Mouse (Mus musculus) cerebellum, postnatal 4 days (tissue): ENCODE data around the gene Ints7.

Source experiments
- DNase-seq, 2 experiments: peaks; one replicate each; pipeline ENCODE4 v3.0.0; 2022; ENCODE audit warnings: low spot score in 2 of 2, mixed read lengths in 1 of 2

The Ints7 gene

DNA sequence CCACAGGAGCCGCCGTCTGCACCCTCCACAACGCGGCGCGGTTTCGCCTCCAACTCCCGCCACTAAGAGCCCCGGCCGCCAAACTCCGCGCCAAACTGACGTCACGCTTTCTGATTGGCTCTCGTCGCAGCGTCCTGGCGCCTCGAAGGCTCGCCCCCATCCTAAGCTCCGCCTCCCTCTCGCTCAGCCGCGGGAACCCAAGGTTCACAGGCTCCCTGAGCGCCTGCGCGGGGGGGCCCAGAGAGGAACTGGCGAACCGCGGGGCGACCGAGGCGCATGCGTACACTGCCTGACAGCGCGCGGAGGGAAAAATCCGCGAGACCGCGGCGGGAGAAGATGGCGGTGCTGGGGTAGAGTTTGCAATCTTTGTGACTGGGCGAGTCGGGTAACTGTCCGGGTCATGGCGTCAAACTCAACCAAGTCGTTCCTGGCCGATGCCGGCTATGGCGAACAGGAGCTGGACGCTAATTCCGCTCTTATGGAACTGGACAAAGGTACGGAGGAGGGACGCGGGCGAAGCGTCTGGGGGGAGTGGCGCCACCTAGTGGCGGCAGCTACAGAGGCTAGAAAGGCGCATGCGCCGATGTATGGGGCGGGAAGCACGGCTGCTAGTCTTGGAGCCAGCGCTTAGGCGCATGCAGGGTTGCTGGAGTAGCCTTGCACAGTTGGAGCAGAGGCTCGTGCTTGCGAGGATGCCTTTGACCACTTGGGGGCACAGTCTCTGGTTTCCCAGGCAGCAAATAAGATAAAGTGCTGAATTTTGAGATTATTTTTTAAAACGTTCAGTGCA is at the start of gene Ints7, which contains the start of gene Dtl:
Gene Ints7 (plus strand): TSS at position 179 of the 790 bp plus-strand sequence.
Gene Dtl (minus strand): TSS at position 87 of the 790 bp plus-strand sequence.
- peak; percentile 98 to 99 for DNase-seq

DNA sequence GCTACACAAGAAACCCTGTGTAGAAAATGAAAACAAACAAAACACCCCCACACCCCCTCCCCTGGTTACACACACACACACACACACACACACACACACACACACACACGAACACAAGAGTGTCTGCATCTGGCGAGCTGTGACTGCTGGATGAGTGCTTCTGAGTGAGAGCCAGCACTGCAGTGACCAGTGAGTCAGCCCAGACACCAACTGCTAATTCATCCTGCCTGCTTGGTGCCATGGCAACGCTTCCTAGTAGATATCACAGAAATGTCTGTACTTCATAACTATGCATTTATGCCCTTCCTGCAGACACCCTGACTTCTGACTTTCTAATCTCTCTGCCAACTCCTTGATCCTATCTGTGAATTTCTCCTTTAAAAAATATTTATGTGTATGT is 48.3 kb upstream of the Ints7 start:
- DNase-seq = no peak

DNA sequence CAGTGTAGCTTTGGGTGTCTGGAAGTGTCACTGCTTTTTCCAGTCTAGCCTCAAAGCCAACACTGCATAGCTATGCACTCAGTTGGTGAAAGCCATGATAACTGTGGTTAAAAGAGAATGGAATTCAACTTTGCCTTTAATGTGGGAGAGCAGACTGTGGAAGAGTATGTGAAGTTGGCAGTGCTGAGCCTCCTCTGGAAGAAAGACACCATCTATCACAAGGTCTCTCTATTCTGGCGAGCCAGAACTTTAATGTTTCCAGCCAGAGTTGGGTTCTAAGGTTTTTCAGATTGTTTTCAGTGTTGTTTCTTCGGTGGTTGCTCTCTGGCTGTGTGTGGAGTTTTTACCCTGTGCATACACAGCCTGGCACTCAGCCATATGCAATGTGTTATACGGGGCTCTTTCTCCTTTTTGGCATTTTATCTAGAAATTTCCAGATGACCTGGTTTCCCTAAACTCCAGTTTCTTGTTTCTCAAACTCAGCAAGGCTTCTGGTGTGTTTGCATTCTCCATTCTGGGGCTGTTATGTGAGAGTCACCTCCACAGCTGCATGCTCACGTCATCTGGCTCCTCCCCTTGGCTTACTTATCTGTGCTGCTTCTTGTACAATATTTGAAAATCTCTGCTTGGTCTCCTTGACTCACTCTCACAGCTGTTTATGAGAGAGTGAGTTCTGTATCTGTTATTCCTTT is 47.4 kb upstream of the Ints7 start:
- no peak for DNase-seq

DNA sequence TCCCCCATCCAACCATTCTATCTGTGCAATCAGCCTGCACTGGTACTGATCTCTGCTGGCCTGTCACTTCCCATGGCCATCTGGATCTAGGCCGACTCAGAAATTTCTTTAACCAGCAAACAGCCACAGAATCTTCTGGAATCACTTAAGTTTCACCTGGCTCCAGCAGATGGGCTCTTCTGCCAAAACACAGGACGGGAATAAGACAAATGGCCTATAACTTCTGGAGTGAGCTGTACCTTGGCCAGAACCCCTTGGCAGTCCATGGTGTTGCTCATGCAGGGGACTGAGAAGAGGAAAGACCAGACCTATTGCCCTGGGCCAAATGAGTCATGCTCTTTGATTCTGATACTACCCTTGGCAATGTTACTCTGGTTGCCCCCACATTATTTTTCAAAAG is 46.0 kb upstream of the Ints7 start:
- DNase-seq = no peak

DNA sequence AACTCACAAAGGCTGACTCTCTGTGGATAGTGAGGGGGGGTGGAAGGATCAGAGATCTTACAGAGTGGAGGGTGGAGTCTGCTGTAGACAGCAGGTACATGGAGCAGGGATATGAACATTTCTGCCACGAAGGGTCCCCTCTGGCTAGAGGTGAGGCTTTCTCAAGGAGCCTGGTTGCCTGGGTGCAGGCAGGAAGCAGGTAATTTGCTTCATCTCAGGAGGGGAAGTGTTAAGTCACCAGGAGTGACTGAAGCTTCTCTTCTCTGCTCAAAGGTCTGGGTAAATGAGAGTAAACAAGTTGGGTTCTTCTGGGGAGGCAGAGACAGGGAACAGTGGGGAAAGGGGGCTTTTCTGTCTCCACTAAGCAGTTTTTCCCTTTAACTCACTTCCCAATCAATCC is 44.4 kb upstream of the Ints7 start:
- no peak for DNase-seq

DNA sequence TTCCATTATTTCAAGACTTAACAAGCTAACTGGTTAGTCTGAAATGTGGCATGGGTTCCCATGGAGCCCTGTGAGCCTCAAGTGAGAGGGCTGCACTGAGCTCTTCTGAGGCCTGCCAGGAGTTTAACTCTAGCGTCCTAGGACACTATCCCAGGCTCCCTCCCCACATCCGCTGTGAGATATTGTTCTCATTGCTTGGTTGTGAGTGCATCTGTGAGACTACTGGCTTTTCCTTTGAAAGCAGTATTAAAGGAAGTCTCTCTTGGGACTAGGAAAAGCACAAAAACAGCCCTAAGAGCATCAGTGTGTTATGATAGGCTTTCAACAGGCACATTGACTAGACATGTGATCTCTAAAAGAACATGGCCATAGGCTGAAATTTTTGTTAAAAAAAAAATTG is 40.5 kb upstream of the Ints7 start:
- DNase-seq = no peak

DNA sequence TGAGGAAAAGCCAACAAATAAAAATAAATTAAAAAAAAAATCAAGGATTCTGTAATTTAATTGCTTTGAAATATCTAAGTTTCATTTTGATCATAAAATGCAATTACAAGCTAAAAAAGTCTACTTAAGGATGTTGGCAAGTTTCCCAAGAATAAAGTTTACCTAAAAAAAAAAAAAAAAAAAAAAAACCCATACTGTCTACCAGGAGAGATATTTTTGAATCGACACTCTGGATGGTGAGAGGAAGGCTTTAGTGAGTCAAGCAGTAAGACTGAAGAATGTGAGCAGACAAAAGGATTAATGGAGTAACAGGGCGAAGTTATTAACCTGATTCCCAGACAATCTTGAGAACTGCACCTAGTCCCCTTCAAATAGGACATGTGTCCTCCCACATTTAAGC is 35.1 kb upstream of the Ints7 start:
- DNase-seq = no peak

DNA sequence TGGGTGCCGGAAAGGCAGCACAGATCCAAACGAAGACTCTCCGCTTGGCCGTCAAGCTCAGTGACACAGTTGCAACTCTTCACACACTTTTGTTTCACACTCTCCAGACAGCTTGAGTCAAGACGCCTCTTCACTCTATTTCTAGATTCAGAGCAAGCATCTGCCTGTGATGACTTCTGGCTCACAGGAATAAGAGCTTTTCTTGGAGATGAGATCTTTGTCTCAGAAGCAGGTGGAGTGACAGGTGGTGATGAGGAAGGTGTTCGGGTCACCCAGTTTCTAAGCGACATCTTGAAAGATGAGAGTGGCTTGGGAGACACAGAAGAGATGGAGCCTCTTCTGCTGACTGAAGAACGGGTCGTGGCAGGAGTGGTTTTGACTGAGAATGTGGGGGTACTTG is 34.4 kb upstream of the Ints7 start:
- DNase-seq = no peak

DNA sequence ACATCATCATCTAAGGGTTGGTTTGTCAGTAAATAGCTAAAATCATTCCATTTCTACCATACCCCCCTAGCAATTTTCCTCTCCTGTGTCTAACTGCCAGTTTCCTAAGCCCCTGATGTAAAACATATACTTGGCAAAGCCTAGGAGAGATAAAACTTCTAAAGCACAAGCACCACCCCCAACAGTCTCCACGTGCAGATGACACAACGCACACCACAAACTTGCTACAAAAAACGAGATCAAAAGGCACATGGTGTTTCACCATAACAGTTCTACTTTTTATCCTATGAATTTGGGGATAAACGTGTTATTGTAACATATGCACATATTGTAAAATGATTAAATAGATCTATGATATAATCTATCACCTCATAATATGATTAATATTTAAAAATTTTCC is 33.8 kb upstream of the Ints7 start:
- DNase-seq = no peak

DNA sequence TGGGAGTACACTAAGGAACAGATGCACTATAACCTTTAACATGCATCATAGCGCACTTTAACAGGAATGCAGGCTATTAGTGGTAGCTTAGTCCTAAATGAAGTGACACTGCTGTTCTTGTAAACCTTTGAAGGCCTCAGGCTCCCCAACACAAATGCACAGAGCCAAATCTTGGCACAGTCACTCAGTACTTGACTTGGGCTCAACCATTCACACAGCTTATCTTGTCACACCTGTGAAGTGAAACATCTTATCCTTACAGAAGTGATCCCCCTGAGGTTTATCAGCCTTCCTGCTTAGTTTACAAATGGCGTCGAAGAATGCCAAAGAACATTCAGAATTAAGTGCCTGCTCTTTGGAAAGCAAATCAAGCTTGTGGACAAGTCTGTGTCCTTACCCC is 31.7 kb upstream of the Ints7 start:
- DNase-seq = no peak

DNA sequence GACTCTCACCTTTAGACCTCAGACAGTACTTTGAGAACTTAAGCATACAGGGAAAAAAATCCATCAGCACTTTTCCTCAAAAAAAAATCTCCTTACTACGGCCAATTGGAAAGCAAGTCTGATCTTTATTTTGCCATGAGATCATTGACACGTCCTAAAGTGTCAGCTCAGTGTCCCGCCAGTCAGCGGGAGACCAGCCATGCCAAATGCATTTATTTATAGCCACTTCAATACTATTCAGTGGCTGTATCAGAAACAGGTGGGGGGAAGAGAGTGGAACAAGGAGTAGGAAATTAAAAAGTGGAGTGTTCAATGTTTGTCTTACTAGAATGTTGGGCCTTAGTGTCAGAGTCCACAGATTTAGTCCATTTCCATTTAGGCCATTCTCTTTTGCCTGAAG is 24.6 kb upstream of the Ints7 start:
- no peak for DNase-seq

DNA sequence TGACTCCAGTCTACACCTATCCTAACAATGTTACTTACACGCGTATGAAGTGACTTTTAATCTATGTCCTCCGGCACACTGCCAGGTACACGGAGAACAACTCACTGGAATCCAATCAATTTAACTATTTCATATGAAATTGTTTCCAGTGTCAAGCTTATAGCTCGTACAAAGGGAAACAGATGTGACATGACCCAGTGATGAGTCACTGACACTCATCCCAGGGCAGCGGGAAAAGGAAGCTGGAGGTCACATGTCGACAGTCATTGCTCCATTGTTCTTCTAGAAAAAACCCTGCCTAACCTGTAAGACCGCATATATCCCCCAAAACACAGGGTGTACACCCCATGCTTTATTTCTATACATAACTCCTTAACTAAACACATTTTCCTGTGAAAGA is 18.3 kb upstream of the Ints7 start:
- no peak for DNase-seq

DNA sequence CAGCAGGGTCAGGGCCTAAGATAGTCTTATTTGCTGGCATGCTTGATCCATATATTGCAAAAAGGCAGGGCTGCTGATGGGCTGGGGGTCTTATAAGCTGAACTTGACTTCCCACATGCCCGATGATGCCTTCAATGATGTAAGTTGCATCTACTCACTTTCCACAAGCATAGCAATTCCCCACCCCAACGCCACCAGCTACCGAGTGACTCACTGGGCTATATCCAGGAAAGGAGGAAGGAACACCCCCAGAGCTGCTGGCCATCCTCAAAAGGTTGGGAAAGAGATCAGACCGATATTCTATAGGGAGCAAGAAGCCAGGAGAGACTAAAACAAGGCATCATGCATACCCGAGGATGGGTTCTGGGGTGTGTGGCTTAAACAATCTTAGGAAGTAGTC is 15.7 kb upstream of the Ints7 start:
- no peak for DNase-seq

DNA sequence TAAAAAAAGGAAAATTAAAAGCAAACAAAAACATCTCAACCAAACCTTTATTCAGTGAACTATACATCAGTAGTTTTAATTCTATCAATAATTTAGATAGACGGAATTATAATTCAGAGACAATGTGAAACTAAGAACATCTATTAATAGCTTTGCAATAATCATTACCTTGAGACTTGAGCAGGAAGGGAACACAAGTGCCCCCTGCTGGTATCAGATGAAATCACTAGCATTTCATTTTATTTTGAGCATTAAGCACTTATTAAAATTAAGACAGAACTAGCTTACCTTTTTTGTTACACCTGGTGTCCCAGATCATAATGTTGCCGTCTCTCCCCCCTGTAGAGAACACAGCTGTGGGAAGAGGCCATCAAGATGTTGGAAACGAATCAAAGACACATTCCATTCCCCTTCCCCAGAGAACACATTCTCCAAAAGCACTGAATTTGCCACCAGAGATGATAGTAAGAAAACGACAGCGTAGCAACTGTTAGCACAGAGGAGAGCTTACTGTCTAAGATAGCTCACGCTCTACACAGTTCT is 12.5 kb upstream of the Ints7 start:
- peak in 1 of 2 experiments; percentile 21 for DNase-seq

DNA sequence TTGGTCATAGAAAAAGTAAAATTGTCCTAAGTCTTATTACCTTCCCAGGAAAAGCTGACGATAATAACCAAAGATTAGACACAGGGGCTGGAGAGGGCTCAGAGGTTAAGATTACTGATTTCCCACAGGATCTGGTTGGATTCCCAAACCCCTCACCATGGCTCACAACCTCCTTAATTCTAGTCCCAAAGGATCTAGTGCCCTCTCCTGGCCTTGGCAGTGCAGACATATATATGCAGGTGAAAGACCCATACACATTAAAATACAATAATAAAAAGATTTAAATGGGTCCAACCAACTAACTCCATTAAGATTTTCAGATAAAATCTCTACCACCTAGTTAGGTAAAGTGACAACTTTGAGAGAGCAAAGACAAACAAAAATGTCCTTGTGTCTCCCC is 7.6 kb upstream of the Ints7 start:
- no peak for DNase-seq

DNA sequence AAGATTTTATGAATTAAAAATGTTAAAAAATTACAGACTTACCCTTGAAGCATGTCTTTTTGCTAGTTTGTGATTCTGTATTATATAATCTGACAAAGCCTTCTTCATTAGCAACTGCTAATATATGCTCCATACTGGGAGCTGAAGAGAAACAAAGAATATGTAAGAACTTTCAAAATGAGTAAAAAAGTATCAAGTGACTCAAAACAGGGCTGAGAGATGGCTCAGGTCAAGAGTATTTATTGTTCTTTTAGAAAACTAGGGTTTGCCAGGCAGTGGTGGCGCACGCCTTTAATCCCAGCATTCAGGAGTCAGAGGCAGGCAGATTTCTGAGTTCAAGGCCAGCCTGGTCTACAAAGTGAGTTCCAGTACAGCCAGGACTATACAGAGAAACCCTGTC is 5.8 kb upstream of the Ints7 start:
- no peak for DNase-seq

DNA sequence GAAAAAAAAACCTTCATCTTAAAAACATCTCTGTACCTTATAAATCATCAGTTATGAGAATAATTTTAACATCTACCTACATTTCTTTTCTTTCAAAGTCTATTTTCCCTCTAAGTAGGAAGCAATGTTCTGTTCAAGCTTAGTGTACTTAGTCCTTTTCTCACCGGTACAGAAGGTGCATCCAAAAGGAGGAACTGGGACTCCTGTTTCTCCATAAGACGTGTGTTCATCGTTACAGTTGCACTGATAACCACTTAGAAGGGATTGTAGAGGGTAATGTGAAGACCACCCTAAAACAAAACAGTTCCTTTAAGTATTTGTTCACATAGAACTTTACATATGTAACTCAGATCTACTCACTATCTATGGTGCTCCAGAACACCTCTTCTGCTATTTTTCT is 5.0 kb upstream of the Ints7 start:
- DNase-seq = no peak

DNA sequence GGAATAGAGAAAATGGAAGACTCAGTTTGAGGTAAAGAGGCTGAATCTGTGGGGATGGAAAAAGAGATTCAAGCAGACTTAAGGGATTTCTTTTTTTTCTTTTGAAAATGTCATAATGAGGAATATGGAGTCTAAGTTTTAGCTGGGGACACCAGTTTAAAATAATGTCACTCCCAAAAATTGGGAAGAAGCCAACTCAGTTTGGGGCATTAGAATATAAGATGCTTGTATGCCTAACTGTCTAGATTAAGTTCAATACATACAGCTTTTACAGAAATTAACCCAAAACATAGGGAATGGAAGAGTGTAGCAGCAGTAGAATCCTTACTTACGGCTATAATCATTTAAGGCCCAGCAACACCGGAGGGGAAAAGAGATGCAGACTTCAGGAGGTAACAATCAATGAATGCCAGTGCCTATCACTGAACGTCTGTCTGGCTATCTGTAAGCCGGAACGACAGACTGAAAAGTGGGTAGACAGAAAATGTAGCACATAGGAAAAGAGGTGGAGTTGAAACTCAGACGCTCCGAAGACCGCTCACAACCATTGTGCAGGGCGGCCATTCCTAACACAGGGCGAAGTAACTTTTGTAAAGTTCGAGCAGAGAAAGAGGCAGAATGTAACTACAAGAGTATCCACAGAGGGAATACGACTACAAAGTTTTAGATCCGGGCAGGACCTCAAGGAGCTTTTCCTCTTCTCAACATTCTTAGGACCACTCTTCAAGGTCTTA is 1.4 kb upstream of the Ints7 start:
- no peak for DNase-seq

DNA sequence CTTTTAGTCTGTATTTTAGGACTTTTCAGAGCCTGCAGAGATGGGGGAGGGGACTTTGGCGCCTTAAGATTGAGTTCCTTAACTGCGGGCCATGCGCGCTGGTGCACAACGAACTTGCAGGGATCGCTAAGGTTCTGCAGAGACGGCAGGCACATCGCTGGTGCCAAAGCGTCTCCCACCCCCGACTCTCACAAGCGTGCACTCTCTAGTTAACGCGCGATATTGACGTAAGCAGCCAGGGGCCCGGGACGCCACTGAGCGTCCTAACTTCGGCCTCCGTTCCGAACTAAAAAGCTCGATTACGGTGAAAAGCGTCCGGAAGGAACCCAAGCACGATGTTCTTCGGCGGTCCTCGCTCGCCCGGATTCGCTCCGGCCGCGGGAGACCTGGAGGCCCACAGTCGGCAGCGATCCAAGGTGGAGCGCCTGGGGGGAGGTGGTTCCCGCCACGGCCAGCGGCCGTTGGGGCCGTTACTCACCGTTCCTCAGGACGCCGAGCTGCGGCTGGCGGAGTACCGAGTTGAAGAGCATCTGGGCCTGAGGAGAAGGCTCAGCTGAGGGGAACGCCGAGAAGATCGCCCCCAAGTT is 472 bp upstream of the Ints7 start:
- DNase-seq = peak in 1 of 2 experiments; percentile 34

DNA sequence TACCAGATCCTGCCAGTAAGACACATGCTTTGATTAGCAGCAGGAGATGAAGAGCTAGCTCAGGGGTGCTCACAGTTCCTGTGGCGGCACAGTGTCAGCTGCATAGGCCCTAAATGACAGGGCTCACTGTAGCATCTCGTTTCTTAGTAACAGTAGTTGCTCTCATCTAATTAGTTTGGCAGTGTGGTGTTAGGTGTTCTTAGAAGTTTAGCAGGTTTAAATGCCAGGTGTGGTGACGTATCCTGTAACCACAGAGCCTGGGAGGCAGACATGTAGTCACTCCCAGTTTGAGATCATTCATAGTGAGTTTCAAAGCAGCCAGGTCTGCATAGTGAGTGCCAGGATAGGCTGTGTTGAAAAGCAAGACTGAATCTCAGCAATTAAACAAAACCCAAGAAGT is 4.1 kb downstream of the Ints7 start:
- no peak for DNase-seq

DNA sequence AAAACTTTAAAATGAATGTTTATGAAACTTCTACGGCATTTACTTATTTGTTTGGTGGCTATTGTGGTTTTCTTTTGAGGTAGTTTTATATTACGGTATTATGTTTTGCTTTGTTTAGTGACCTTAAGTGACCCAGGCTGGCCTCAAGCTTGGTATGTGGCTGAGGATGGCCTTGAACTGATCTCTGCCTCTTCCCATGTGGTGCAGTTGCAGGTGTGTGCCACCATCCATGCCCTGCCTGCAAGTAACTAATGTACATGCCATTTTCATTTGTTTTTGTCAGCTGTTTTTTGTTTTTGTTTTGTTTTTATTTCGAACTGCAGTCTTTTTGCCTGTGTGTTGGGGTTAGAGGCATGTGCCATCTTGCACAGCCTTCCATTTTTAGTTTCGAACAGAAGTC is 6.2 kb downstream of the Ints7 start:
- no peak for DNase-seq

DNA sequence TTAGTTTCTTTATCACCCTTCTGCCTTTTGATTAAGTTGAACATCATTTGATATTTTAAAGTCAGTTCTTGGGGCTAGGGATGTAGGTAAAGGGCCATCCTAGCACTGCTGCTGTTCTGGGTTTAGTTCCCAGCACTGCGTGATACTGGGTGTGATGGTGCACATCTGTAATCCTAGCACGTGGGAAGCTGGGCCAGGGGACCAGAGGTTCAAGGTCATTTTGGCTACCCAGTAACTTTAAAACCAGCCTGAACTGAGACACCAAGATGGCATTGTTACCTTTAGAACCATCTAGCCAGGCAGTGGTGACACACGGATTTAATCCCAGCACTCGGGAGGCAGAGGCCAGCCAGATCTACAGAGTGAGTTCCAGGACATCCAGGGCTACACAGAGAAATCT is 8.4 kb downstream of the Ints7 start:
- DNase-seq = no peak
